Mouse (Mus musculus): ENCODE measurements around the gene Olfr1023. TPM values are rescaled to one million over a fixed set of nuclear protein-coding genes. Genes with fewer than 3 reads are reported as not detected.

The Olfr1023 gene
- polyA plus RNA-seq, 1 experiment from 2014 or later = not detected

Other genes with a start within 250 kb of the Olfr1023 start
- gene Olfr1002, start 234.9 kb upstream of the Olfr1023 start, polyA plus RNA-seq (2015; fragmentation: Nextera tagmentation; extraction: Ambion mirVana) = not detected in 2 replicates
- gene Olfr154, start 221.2 kb upstream of the Olfr1023 start, polyA plus RNA-seq (2015; fragmentation: Nextera tagmentation; extraction: Ambion mirVana) = not detected in 2 replicates
- not detected in 2 replicates for gene Olfr1006, start 206.9 kb upstream of the Olfr1023 start, polyA plus RNA-seq (2015; fragmentation: Nextera tagmentation; extraction: Ambion mirVana)
- gene Olfr1008, start 196.2 kb upstream of the Olfr1023 start, polyA plus RNA-seq (2015; fragmentation: Nextera tagmentation; extraction: Ambion mirVana) = not detected in 2 replicates
- gene Olfr1009, start 170.2 kb upstream of the Olfr1023 start, polyA plus RNA-seq (2015; fragmentation: Nextera tagmentation; extraction: Ambion mirVana) = not detected in 2 replicates
- gene Olfr1012, start 122.9 kb upstream of the Olfr1023 start, polyA plus RNA-seq (2015; fragmentation: Nextera tagmentation; extraction: Ambion mirVana) = not detected in 2 replicates
- gene Olfr1013, start 118.5 kb upstream of the Olfr1023 start, polyA plus RNA-seq (2015; fragmentation: Nextera tagmentation; extraction: Ambion mirVana) = not detected in 2 replicates
- not detected in 2 replicates for gene Olfr1014, start 112.9 kb upstream of the Olfr1023 start, polyA plus RNA-seq (2015; fragmentation: Nextera tagmentation; extraction: Ambion mirVana)
- gene Olfr1015, start 103.6 kb upstream of the Olfr1023 start, polyA plus RNA-seq (2015; fragmentation: Nextera tagmentation; extraction: Ambion mirVana) = not detected in 2 replicates
- gene Olfr1016, start 83.1 kb upstream of the Olfr1023 start, polyA plus RNA-seq (2015; fragmentation: Nextera tagmentation; extraction: Ambion mirVana) = not detected in 2 replicates
- gene Olfr1018, start 67.2 kb upstream of the Olfr1023 start, polyA plus RNA-seq (2015; fragmentation: Nextera tagmentation; extraction: Ambion mirVana) = not detected in 2 replicates
- gene Olfr1019, start 40.2 kb upstream of the Olfr1023 start, polyA plus RNA-seq (2015; fragmentation: Nextera tagmentation; extraction: Ambion mirVana) = not detected in 2 replicates
- gene Olfr1020, start 38.6 kb upstream of the Olfr1023 start, polyA plus RNA-seq (2015; fragmentation: Nextera tagmentation; extraction: Ambion mirVana) = not detected in 2 replicates
- gene Olfr1022, start 17.0 kb upstream of the Olfr1023 start, polyA plus RNA-seq (2015; fragmentation: Nextera tagmentation; extraction: Ambion mirVana) = not detected in 2 replicates
- not detected in 2 replicates for gene Olfr1024, start 19.4 kb downstream of the Olfr1023 start, polyA plus RNA-seq (2015; fragmentation: Nextera tagmentation; extraction: Ambion mirVana)
- not detected in 2 replicates for gene Olfr1025-ps1, start 29.6 kb downstream of the Olfr1023 start, polyA plus RNA-seq (2015; fragmentation: Nextera tagmentation; extraction: Ambion mirVana)
- not detected in 2 replicates for gene Olfr1026, start 35.9 kb downstream of the Olfr1023 start, polyA plus RNA-seq (2015; fragmentation: Nextera tagmentation; extraction: Ambion mirVana)
- gene Olfr1028, start 64.8 kb downstream of the Olfr1023 start, polyA plus RNA-seq (2015; fragmentation: Nextera tagmentation; extraction: Ambion mirVana) = not detected in 2 replicates
- not detected in 2 replicates for gene Olfr1029, start 88.3 kb downstream of the Olfr1023 start, polyA plus RNA-seq (2015; fragmentation: Nextera tagmentation; extraction: Ambion mirVana)
- gene Olfr1030, start 93.6 kb downstream of the Olfr1023 start, polyA plus RNA-seq (2015; fragmentation: Nextera tagmentation; extraction: Ambion mirVana) = not detected in 2 replicates
- gene Olfr1031, start 104.7 kb downstream of the Olfr1023 start, polyA plus RNA-seq (2015; fragmentation: Nextera tagmentation; extraction: Ambion mirVana) = not detected in 2 replicates
- gene Olfr1032, start 119.9 kb downstream of the Olfr1023 start, polyA plus RNA-seq (2015; fragmentation: Nextera tagmentation; extraction: Ambion mirVana) = not detected in 2 replicates
- gene Olfr1033, start 135.0 kb downstream of the Olfr1023 start, polyA plus RNA-seq (2015; fragmentation: Nextera tagmentation; extraction: Ambion mirVana) = 1.6 and 3.0 TPM in 2 replicates
- gene Olfr1034, start 160.2 kb downstream of the Olfr1023 start, polyA plus RNA-seq (2015; fragmentation: Nextera tagmentation; extraction: Ambion mirVana) = 0.02 TPM in 1 of 2 replicates, not detected in the other
- not detected in 2 replicates for gene Olfr1036, start 188.4 kb downstream of the Olfr1023 start, polyA plus RNA-seq (2015; fragmentation: Nextera tagmentation; extraction: Ambion mirVana)
- not detected in 2 replicates for gene Olfr1037, start 201.7 kb downstream of the Olfr1023 start, polyA plus RNA-seq (2015; fragmentation: Nextera tagmentation; extraction: Ambion mirVana)

Measured in intestine, embryonic 16.5 days (tissue).